Mouse (Mus musculus) cortical plate, adult 2 months (tissue): ENCODE data around the gene Ap5s1.

ENCODE experiments used
- CTCF ChIP-seq: fragments of 200-500 bp; IDR thresholded peaks from 2 replicates; pipeline ENCODE4 v1.5.1; 2011; ENCODE audit warnings: mild to moderate bottlenecking, control low read depth, low read length; ENCODE audit not compliant: insufficient read depth; ENCODE audit errors: extremely low read depth
- POLR2A ChIP-seq: fragments of 200-500 bp; IDR thresholded peaks from 2 replicates; pipeline ENCODE4 v1.6.1; 2011; ENCODE audit warnings: mild to moderate bottlenecking, low read length, control low read depth; ENCODE audit not compliant: insufficient read depth; ENCODE audit errors: extremely low read depth

DNA sequence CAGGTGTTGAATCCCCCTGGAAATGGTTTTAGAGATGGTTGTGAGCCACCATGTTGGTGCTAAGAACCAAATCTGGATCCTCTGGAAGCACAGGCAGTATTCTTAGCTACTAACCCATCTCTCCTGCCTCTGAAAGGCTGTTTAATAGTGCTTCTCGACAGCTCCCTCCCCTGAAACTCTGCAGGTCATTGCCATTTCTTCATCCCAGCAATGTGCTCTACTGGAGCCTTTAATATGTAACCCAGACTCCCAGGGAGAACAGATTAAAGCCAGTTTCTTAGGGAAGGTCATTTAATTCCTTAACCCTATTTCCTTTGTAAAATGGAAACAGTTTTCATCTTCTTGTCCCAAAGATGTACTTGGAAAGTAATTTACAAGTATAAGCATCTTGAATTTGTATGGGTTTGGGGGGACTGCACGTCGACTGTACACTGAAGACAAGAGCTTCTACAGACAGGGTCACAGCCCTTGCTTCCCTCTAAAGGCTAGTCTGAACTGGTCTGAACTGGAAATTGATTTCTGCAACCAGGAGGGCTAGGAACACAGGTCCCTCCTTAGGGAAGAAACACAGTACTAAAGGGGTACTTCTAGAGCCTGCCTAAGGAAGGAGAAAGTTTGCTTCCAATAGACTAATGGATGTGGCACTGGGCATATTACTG lies 31.5 kb upstream of the Ap5s1 start:
- TF ChIP-seq CTCF (no peak), POLR2A (no peak)
